Mouse (Mus musculus) 3134 (cell line): ENCODE measurements around the gene Snx17.
A peak's percentile ranks its signal among the peaks of the same experiment; 100 is the strongest.

Source experiments
- DNase-seq: peaks from one replicate; pipeline ENCODE4 v3.0.0-alpha.2; 2011; ENCODE audit warnings: low spot score; ENCODE audit not compliant: insufficient read length; ENCODE audit errors: extremely low read depth

Snx17 gene

DNA sequence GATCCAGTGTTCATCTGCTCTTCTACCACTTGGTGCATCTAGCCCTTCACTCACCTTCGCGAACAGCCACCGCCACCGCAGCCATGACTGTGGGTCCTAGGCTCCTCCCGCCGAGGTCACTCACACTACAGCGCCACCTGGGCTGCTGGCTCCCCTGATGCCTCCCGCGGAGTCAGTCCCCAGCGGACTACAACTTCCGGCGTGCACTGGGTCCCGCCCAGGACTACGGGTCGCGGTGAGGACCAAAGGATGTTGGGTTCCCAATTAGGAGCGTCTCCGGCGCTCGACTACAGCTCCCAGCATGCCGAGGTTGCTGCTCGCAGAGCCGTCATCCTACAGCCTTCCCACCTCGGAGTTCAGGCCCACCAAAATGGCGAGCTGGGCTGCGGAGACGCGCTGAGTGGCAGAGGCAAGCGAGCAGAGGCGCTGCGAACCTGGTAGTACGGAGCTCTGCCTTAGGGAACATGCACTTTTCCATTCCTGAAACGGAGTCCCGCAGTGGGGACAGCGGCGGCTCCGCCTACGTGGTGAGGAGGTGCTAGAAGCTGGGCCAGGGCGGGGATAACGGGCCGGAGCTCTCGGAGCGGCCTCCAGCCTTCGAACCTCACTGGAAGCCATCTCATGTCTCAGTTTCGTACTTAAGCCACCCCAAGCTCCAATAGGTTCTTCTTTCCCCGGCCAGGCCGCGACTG is at the start of gene Snx17, which contains the start of gene Eif2b4:
Gene Snx17 (plus strand): TSS at position 289 of the 692 bp plus-strand sequence.
Gene Eif2b4 (minus strand): TSS at position 492 of the 692 bp plus-strand sequence.
- peak; percentile 98 for DNase-seq

DNA sequence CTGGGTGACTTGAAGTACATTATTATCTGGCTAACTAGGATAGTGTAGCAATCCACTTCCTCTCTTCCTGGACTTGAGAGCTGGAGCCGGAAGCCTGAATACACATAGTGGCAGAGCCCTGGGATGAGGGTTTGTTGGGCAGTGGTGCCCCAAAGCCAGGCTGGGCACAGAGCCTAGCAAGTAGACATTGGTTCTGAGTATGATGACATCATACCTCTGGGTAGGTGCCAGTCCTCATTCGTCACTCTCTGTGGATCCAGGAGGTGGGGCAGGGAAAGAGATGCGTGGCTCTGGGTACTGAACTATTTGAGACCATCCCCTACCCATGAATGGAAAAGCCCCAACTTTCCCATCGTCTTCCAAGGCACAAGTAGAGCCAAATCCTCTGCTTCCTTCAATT is 43.2 kb upstream of the Snx17 start:
- peak; percentile 49 for DNase-seq

DNA sequence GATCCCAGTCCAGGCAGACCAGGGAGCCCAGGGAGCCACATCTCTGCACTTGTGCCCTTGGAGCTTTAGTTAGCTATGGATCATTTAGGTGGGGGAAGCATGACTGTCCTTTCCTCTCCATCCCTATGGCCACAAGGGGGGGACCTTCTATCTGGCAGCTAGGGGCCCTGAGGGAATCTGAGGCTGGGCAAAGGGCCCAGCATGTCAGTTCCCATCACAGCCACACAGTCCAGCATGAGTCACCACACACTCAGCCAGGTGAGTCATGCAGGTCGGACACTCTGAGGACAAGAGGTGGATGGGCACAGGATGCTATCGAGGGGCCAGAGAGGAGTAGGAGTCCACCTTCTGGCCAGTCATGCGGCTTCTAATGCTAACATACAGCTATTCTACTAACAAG is 41.3 kb upstream of the Snx17 start:
- DNase-seq = peak; percentile 69

DNA sequence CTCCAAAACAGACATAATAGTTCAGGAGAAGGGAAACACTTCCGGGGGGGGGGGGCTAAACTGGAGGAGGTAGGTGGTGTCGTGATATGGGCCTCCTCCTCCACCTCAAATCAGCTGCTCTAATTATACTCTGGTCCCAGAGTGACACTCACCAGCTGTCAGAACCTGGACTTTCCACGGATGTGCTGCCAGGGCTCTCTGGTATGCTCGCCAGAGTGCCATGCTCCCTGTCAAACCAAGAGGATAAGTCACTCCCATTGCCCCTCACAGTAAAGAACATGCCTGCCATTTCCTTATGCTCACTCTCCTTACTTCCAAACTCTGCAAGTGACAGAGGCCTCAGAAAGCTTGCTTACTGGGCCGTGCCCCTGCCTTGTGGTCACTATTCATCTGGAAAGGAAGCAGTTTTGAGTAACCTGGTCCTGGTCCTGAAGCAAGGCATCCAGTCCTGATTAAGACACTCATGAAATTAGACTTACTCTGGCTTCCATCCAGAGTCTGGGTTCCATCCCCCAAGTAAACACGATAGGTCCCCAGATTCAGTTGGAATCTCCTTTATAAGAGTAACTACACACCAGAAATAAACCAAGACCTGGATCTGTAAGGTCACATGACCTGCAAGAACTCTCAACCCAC is 39.4 kb upstream of the Snx17 start:
- no peak for DNase-seq

DNA sequence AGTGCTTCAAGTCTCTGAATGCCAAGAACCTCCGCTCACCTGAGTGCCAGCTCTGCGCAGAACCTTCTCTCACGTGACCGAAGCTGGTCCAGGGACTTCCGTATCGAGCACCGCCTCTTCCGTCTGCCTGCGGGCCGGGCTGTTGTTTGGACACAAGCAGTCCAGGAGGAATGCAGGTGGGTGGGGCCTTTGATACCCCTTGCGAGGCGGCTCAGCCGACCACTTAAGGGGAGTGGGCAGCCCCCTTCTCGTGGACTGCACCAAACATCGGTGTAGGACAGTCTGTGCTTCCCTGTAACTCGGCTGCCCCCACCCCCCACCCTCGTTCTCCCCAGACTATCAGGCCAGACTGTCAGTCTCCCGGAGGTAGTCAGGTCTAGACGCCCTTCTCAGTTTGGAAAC is 38.9 kb upstream of the Snx17 start, which contains the start of gene Mpv17:
Gene Mpv17 (minus strand): TSS at position 100 of the 402 bp plus-strand sequence.
- peak; percentile 78 for DNase-seq

DNA sequence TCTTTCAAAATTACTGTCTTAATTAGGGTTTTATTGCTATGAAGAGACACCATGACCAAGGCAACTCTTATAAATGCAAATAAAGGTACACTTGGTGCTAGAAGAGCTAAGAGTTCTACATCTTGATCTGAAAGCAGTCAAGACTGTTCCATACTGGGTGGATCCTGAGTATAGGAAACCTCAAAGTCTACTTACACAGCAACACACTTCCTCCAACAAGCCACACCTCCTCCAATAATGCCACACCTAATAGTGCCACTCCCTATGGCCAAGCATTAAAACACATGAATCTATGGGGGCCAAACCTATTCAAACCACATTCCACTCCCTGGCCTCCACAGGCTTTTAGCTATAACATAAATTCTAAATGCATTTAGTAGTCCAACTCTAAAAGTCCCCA is 30.6 kb upstream of the Snx17 start:
- DNase-seq = no peak

DNA sequence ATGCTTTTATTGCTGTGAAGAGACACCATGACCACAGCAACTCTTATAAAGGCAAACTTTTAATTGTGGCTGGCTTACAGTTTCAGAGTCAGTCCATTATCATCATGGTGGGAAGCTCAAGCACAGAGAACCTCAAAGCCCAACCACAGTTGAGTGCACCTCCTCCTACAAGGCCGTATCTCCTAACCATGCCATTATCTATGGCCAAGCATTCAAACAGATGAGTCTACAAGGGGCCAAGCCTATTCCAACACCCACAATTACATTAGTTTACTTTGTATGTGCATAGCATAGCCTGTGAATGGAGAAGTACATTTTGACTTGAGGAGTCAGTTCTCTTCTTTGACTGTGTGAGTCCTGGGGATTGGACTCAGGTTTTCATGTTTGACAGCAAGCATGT is 28.1 kb upstream of the Snx17 start:
- DNase-seq = no peak

DNA sequence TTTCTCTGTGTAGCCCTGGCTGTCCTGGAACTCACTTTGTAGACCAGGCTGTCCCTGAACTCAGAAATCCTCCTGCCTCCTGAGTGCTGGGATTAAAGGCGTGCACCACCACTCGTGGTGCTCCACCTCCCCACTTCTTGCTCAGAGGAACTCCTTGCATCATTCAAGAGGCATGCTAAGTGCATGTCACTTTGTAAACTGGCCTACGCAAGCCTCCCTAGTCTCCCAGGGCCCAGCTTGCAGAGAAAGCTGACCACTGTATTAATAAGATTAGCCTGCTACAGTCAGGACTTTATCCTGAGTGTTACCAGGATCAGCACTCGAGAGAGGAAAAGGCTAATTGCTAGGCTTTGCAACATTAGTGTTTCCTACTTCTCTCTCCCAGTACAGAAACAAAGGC is 24.4 kb upstream of the Snx17 start:
- no peak for DNase-seq

DNA sequence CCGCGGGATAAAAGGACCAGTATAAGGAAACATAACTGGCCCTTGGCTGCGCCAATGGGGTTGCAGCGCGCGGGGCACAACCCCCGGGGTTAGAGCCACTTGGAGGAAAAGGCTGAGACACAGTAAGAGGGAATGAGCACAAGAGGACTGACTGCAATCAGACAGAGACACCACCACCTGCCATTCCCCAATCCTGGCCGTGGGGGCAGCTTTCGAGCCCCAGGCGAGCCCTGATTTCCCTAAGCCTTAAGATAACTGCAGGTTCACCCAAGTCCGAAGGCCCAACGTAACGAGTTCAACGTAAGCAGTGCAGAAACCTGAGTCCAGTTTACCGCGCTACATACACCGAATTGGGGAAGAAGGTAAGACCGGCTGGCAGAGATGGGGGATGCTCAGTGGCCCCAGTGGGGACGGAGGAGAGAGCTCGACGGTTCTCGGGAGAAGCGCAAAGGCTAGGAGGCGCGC is 13.7 kb upstream of the Snx17 start:
- DNase-seq = peak; percentile 69

DNA sequence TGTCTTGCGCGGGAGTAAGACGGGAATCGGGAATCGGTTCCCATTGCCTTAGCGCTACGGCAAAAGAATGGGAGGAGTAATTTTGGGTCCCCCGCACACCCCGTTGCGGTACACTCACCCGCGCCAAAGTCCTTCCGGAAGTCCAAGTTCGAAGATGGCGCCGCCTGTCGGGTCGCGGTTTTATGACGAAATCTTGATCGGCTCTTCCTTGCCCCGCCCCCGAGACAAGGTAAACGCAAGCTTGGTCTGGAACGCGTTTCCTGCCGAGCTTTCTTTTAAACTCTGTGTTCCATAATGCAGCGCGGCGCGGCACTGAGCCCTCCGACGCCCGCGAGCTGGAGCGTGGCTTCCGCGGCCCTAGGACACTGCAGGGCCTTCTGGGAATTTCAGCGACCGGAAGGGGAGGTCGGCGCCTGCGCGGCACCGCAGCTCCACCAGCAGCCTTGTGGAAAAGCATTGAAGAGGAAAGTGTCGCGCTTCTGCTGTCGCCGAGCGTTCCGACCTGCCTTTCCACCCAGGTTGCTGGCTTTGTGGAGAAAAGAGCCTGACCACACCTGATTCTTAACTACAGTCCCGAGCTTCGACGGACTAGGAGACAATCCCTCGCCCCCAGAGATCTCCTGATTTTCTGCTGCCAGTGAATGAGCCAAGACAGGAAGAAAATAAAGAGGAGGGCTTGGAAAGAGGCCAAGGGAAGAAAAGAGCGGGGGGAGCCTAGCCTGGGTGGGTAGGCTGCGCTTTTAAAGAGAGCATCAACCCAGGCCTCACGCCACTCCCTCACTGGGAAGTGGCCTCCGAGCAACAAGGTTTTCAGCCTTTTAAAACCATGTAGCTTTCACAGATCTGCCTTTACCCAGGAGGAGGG is 13.0 kb upstream of the Snx17 start, which contains the start of the genes Gm29609 and Gtf3c2:
Gene Gm29609 (minus strand): TSS at position 146 of the 865 bp plus-strand sequence.
Gene Gtf3c2 (minus strand): TSS at position 379 of the 865 bp plus-strand sequence.
- peak; percentile 97 for DNase-seq

DNA sequence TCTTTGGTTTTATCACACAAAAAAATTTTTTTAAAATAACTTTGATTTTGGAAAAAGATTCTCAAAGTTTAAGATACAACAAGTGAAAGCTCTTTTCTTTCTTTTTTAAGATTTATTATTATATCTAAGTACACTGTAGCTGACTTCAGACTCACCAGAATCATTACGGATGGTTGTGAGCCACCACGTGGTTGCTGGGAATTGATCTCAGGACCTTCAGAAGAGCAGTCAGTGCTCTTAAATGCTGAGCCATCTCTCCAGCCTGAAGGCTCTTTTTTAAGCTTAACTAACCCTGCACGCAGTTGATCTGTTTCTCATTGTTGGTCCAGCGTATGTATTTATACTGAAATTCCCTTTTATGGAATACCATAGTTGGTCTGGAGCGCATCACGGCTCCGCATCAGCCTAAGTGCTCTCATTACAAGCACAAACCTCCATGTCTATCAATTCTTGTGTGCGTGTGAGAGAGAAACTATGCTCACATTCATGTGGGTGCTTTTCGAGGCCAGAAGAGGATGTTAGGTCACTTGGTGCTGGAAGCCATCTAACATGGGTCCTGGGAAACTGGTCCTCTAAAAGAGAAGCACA is 11.8 kb upstream of the Snx17 start:
- DNase-seq = no peak

DNA sequence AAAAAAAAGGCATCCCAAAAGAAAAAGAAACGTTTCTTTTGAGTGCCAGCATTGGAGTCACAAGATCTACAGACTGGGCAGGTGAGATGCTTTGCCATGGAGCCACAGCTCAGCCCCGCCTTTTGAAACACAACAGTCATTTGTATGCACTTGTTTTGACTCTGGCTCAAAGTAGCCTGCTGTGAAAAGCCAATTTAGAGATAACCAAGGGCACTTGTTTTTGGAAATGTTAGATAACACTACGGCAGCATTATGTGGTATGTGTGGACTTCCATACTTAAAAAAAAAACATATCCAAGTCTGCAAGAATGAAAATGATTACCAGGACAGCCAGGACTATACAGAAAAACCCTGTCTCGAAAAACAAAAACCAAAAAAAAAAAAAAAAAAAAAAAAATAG is 9.3 kb upstream of the Snx17 start:
- no peak for DNase-seq

DNA sequence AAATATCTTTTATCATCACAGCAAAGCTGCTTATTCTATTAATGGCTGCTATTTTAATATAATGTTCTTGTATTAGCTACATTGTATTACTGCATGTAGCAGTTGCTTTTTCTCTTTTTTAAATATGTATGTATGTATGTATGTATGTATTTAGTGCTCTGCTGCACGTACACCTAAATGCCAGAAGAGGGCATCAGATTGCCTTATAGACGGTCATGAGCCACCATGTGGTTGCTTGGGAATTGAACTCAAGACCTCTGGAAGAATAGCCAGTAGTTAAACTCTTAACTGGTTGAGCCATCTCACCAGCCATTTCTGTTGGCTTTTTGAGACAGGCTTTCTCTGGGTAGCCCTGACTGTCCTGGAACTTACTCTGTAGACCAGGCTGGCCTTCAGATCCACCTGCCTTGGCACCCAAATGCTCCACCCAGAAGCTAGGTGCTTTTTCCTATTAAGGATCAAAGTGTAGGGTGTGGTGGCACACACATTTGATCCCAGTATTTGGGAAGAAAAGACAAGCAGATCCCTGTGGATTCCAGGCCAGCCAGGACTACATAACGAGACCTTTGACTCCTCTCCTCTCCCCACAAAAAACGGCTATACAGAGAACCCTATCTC is 4.7 kb upstream of the Snx17 start:
- no peak for DNase-seq

DNA sequence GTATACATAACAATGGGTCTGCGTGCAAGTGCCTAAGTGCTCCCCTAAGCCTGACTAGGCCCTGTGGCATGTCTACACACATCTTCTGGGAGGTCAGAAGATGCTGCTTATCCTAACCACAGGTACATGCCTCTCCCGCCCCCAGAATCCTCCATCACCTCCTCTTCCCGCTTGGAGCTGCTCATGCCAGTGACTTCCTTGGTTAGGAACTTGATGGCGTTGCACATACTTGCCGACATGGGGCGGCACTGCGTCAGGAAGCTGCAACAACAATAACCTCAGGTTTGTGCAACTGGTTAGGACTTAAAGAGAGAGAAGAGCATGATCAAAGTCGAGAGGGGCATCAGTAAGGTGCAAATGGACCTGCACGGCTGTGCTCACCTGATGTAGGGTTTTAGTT is 2.8 kb upstream of the Snx17 start:
- DNase-seq = no peak

DNA sequence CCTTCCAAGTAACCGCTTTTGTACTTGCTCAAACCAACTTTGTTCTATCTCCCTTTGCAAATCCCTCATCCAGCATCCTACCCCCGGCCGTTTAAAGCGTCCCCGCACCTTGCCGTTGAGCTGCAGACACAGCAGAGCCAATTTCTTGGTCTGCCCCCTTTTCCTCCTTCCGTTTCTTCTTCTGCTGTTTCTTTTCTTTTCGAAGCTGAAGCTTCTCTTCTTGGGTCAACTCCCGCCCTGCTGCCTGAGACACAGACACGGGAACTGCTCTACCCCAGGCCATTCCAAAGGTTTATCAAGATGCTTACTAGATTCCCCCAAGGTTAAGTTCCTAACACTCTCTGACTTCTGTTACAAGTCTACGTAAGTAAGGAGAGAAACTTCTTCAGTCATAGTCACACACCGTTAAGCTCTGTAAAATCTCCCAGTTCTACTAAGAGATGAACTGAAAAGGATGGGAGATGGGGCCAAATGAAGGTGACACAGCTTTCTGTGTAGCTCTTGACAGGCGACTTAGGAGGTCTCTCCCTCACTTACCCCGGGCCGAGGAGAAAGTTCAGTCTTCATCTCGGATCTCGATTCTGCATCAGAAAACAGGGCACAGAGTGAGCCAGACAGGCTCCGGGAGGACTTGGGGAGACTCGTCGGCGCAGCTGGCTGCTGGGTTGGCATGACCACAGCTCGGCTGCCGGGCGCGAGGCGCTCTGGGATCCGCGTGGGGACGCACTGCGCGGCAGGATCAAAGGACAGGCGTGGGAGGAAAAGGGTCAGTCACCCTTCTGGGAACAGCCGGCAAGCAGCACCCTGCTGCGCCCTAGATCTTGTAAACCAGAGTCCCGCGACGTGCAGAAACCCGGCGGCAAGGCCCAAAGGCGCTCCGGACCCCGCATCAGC is 735 bp upstream of the Snx17 start:
- no peak for DNase-seq

DNA sequence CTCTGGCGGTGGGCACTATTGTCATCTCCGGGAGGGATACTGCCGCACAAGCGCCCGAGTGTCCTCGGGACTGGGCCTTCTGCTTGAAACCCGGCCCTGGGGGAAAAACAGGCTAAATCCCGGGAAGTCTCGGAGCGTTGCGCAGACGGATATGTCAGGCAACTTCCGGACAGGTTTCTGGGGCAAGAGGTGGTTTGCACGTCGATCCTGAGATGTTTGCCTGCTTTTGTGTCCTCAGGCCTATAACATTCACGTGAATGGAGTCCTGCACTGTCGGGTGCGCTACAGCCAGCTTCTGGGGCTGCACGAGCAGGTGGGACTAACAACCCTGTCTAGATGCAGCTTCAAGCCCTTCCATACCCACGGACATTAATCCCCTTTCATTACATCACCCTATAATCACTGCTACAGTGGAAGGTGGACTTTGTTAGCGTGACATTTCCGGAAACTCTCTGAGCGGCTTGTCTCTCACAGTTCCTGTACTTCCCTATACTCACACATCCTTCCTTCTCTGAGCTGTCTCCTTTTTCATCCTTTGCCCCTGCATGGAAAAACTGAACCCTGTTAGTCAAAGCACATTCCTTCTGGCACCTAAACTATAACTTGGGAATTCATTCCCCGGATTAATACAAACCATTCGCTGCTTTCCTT is 729 bp downstream of the Snx17 start:
- no peak for DNase-seq

DNA sequence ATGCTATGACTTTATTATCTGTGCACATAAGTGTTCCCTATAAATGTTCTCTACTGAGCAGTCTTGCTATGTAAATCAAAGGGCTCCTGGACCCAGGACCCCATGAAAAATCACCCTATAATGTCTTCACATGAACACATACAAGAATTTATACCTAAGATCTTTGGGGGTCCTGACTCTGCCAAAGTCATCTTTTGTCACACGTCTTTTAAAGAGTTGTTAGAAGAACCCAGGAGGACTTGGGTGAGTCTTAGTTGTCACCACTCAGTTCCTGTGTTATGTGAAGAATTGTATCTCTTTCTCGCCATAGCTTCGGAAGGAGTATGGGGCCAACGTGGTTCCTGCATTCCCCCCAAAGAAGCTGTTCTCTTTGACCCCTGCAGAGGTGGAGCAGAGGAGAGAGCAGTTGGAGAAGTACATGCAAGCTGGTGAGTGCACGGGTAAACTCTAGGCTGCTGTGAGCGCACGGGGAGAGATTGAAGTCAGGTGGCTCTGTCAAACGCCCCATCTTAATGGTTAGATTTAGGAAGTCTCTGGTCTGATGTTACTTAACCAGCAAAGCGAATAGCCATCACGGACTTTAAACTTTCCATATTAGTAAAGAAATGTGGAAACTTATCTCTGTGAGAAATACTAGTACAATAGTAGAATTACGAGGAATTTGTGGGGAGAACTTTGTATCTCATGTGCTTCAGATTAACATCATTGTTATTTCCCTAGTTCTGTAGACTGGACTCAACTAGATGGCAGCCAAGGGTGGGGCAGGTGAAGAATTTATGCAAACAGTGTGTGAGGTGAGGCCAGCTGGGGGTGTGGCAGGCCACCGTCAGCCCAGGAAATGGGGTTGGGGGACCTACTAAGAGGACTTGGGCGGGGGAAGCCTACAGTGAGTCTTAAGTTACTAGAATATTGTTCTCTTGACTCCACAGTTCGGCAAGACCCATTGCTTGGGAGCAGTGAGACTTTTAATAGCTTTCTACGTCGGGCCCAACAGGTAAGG is 1.8 kb downstream of the Snx17 start:
- no peak for DNase-seq

DNA sequence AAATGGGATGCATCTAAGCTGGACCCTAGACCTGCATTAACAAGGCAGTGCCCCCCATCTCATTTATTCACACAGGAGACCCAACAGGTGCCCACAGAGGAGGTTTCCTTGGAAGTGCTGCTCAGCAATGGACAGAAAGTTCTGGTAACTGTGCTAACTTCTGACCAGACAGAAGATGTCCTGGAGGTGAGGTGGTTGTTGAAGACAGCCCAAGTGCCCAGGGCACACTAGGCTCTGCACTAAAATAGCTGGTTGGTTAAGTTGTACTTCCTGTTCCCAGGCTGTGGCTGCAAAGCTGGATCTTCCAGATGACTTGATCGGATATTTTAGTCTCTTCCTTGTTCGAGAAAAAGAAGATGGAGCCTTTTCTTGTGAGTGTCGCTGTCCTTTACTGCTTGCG is 2.6 kb downstream of the Snx17 start:
- no peak for DNase-seq
